Mouse (Mus musculus) right cerebral cortex, adult 2 months (tissue): ENCODE measurements around the gene Rbm15.

Experiments used
- DNase-seq, 2 experiments: peaks; one replicate each; pipeline ENCODE4 v3.0.0; 2021 to 2022; ENCODE audit warnings: low spot score in 2 of 2

Gene Rbm15

DNA sequence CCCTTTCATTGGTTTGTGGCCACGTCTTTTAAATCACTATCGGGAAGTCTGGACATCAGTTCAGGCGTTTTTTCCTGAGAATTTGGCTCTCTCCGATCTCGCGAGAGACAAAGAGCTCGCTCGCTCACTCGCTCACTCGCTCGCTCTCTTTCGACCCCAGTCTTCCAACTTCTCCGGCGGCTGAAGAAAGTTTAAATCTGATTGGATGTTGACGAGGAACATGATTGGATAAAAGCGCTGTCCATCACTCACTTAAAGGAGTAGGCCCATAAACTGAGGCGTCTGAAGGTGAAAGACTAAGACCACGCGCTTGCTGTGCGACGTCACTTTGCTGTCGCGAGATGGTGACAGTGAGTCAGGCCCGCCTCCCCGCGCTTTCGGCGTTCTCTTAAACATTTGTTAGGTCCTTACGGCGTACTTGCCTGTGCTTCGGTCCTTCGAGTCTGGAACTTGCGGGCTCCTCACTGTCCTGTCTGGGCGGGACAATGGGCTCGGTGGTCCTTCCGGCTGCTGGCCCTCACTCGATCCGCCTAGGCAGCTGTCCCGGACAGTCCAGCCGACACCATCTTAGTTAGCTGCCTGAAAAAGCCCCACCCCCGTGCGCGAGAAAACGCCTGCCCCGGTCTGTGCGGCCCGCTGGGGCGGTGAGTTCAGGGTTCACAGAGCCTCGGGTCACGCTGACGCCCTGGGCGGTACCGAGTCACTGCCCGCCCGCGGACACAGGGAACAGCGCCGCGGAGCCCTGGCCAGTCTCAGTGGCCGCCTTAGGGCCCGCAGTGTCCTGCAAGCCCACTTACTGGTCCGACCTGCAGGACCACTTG lies at the start of gene Rbm15:
Gene Rbm15, minus strand, starts transcription at position 293 of the 821 bp plus-strand sequence.
- peak; percentile 98 to 99 for DNase-seq

DNA sequence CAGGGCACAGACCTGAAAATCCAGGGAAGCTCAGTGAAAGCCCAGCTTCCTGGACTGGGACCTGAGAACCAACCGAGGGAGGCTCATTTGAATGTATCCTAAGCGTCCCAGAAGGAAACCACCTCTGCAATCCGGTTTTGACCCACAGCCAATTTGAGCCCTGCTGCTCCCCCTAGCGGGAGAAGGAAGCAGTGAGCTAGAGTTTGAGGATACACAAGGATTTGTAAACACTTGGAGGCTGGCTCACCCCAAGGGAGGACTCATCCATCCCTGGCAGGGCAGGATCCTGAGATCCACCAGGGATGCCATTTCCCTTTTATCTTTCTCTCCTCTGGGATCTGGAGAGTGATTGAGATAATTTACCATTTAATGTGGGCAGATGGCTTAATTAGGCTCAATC lies 45.9 kb upstream of the Rbm15 start:
- DNase-seq = peak; percentile 40 to 65

DNA sequence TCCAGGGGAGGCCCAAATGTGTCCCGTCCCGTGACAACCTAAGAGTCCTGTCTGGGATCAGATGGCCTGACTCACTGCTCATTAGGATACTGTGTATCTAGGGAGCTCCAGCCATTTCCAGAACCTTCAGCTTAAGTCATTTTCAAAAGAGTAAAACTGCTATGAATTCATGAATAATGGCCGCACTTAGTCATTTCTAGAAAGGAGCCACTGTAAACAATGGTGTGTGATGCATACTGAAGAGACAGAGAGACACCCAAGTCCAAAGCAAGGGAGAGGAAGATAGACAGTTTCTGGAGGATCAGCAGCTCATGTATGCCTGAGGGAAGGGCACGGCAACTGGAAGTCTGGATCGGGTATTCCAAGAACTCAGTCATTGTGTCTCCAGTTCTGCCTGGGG lies 45.2 kb upstream of the Rbm15 start:
- DNase-seq = no peak

DNA sequence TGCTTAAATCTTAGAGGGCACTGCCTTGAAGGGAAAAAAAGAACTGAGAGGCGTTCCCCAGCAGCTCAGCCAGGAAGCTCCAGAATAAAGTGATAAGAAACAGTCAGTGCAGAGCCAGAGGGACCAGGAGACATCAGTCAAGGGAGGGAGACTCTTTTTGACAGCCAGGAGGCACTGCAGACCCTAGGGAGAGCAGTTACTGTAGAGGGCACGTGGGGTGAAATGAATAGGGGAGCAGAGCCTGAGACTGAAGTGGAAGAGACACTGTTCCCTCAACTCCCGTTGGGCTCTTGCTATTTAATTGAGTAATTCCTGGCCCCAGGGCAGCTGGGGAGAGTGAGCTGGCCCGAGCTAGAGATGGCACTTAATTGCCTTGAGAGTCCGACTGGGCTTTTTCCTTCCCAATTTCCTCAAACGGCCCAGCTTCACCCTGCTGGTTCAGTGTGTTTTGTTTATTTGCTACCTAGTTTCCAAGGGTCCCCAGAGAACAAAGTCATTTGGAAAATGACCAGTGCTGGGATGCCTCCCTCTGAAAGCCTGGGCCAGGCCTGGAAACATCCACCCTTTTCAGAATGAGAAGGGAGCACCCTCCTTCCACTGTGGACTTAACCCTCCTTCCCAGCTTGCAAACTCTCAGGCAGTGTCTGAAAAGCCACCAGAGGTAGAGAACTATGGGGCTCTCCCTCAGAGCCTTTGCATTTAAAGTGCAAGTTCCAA lies 41.6 kb upstream of the Rbm15 start:
- DNase-seq = no peak

DNA sequence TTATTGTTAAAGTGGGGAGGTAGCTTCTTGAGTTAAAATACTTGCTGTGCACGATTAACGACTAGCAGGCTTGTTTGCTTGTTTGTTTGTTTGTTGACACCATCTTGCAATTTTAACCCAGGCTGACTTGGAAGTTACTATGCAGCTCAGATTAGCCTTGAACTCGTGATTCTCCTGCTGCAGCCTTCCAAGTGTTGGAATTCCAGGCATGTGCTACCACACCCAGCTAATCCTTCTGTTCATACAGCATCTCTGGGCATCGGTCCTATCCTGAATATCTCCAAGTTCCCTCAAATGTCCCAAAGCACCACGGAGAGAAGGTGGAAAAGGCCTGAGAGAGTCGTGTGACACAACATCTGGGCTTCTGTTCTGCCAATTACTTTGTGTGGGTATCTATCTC lies 35.7 kb upstream of the Rbm15 start:
- DNase-seq = no peak

DNA sequence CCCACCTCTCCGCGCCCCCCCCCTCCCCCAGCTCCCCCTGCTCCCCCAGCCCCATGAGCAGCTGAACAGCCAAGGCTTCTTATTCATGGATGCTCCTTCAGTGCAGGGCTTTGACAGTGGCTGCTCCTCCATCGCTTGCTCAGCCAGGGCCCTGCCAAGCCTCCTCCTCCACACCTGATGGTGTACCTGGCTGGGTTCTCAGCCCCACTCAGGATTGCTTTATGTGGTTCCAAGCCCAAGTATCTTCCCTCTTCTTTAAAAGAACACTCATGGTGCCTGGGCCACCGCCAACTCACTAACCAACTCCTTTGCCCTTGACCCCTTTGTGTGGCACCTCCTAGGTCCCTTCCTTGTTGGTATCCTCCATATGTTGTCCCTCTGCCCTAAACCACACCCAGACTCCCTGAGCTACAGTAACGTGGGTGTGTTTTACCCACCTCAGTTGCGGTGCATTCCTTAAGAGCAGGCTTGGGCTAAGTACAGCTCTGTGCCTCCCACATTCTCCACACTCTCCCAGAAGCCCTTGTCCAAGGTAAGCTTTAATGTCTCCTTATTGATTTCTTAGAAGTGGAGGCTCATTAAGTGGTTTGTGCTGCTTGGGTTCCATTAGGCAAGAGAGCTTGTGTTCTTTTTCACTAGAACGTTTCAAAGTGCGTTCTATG lies 34.6 kb upstream of the Rbm15 start:
- DNase-seq = peak in 1 of 2 experiments; percentile 35

DNA sequence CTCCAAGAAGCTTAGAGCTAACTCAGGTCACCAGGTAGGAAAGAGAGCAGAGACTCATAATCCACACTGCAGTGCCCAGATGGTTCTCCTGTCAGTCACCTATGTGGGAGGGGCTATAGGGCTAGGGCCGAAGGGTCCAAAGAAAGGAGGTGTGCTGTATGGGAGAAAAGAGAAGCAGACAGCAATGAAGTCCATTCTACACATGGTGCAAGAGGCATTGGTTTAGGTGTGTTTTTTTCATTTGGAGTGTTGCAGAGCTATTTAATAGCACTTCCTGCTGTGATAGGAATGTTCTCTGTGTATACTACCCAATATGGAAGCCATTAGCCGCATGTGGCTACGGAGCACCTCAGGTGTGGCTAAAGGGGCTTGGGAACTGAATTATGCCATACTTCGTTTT lies 31.9 kb upstream of the Rbm15 start:
- DNase-seq = no peak

DNA sequence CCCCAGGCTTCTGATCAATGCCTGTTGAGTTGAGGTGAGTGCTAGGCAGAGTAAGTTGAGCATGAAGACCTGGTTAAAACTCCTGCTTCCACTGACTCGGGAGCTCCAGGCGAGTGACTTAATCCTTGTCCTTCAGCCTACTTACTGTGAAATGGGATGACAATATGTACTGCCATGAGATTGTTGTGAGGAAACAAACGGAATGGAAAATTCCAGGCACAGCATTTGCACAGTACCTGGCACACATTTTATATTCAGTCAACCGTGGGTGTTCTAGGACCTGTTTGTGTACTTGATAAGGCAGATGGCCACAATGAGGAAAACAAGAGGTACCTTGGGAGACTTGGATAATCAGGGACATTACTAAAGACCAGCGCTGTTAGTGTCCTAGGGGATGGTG lies 29.9 kb upstream of the Rbm15 start:
- no peak for DNase-seq

DNA sequence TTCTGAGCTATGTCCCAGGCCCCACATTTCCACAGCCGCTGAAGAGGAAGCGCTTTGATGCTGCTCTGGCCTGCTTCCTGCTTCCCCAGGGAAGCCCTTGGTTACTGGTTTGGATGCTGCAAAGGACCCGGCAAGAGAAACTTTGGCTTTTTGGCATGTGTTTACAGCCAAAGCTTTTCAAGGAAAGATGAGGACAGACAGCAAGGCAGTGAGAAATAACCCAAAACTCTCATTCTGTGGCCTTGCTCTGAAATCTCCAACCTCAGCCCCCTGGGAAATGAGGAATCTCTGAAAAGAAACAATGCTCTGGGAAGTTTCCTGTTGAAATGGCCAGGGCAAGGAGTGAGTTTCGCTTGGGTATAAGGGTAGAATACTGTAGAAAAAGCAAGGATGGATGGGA lies 26.9 kb upstream of the Rbm15 start:
- DNase-seq = no peak

DNA sequence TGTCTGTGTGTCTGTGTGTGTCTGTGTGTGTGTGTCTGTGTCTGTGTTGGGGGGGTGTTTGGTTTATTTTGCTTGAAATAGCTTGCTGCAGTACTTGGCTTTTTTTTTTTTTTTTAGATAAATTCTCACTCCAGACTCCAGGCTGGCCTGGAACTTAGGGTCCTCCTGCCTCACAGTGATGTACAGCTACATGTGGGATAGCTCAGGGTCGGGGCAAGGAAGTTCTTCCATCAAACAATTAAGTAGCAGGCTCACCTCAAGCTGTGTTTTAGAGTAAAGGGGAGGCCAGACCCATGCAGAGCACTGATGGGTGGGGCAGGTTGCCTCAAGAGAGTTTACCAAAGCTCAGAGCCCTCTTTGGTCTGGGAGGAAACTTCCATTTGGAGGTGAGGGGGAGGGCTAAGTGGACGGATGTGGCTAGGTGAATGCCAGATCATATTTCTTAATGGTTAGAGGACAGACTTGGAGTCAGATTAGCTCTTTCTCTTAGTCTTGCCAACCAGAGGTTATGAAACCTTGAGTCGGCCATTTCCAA lies 24.3 kb upstream of the Rbm15 start:
- no peak for DNase-seq

DNA sequence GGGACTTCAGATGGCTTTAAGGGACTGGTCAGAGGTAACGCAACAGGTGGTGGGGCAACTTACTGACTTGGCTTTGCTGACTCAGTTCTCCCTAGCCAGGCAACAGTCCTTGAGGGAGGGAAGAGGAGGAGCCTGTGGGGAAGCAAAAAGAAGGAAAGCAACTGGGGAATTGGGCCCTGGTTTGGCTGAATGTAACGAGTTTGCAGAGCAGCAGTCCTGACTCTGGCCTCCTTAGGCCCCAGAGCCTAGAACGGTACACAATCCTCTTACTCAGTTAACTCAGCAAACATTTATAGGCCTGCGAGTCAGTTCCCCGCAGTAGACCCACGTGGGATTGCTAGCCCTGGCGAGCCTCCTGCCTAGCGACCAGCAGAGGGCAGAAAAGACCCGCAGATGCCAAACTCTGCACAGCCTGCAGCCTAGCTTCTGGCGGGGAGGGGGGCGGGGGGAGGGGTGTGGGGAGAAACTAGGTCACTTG lies 23.5 kb upstream of the Rbm15 start:
- DNase-seq = peak; percentile 89 to 92

DNA sequence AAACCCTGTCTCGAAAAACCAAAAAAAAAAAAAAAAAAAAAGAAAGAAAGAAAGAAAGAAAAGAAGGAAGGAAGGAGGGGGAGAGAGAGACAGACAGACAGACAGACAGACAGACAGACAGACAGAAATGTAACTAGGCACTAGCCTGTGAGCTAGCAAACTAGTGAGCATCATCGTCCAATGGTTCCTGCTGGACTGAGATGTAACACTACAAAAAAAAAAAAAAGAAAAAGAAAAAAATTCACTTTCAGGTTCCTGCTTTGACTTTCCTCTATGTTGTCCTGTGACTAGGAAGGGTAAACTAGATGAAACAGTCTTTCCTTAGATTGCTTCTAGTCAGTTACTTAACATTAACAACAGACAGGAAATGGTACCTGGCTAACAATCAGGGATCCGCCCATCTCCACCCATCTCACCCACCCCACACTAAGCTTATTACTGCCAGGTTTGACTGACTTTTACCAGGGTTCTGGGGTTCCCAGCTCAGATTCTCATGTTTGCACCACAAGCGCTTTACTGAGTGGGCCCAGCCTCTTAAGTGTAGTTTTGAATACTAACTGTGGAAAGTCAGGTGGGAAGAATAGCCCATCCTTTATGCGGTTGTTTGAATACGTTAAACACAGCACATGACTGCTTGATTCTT lies 22.3 kb upstream of the Rbm15 start:
- DNase-seq = no peak

DNA sequence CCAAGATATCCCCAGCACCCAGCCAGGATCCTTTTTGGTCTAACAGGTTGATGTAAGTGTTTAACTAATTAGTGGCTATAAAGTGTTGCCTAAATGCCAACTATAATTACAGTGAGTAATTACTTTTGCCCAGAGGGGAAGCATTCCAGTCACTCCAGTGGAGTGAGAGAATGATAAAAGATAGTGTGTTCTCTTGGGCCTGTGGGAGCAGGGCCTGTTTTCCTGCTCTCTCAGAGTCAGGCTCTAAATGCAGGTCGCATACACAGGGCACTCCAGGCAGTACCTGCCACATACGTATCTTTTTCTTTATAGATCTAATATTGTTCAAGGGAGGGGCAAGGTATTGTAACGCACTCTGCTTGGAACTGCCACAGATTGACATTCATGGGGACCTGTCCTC lies 18.2 kb upstream of the Rbm15 start:
- no peak for DNase-seq

DNA sequence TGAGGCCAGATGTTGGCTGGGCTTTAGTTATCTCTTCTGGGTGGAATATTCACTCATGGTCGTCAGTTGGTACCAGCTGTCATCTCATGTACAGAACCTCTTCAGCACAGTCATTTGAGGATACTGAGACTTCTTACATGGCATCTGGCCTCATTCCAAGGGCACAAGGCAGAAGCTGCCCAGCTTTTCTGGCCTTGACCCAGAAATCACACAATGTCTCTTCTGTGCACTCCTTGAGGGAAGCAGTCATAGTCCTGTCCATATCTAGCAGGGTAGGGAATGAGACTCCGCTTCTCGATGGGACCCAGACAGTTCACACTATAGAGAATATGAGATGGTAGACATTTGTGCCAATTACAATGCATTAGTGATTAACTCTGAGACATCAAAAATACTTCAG lies 15.5 kb upstream of the Rbm15 start:
- DNase-seq = no peak

DNA sequence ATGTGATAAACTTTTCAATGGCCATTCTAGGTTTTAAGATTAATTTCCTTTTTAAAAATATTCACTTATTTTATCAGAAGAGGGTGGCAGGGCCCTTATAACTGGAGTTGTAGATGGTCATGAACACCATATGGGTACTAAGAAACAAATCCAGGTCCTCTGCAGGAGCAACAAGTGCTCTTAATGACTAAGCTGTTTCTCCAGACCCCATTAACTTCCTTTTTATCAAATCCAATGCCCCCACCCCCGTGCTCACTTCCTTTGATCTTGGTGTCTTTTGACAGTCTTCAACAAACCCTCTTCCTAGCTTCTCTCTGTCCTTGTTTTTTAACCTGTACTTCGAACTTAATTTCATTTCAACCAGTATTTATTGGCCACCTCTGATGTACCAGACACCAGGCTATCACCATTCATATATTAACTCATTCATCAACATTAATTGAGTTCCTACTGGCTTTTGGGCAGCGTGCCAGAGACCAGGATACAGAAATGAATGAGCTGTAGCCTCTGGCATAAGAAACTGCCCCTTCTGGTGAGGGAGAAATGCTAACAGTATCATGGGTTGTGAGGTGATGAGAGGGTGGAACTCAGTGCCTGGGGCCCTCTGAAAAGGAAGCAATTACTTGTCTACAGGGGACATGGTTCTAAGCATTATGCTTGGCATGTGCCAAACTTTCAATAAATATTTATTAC lies 11.7 kb upstream of the Rbm15 start:
- DNase-seq = no peak

DNA sequence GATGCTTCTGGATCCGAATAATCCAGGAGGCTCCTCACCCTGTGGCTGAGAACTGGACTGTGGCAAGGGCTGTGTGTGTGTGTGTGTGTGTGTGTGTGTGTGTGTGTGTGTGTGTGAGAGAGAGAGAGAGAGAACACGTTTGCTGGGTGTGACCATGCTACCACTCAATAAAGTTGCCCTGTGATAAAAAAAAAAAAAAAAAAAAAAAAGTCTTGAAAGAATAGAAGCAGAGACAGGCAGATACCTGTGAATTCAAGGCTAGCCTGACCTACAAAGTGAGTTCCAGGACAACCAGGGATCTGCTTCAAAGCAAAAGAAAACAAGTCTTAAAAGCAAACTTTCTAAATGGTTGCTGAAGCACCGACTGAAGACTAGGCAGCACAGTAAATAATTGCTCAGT lies 10.5 kb upstream of the Rbm15 start:
- DNase-seq = no peak

DNA sequence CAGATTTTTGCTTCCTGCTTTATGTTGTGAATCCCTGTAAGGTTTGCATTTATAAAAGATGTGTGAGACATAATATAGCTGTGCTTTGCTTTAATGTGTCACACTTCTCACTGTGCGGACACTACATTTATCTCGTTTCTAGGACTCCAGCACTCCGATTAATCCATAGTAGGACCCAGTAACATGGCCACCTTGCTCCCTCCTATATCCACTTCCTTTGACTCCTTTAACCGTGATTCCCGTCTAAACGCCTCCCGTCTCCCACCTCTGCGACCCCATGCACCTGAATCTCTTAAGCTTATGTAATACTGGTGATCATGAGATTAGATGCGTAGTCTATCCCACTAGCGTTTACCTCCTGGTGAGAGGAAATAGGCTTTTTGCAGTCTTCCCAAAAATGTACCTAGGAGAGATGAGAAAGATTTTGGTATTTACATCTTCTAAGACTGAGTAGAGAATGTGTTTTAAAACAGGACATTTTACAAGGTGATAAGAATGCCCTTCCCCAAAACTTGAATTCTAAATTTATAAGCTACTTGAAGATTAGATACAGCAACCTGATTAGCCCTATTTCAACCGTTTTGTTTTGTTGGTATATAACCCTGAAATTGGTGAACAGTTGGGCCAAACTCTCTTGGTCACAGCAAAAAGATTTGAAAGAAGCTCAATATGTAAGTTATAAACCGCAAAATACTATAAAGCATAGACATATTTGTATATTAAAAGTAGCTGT lies 895 bp upstream of the Rbm15 start:
- no peak for DNase-seq

DNA sequence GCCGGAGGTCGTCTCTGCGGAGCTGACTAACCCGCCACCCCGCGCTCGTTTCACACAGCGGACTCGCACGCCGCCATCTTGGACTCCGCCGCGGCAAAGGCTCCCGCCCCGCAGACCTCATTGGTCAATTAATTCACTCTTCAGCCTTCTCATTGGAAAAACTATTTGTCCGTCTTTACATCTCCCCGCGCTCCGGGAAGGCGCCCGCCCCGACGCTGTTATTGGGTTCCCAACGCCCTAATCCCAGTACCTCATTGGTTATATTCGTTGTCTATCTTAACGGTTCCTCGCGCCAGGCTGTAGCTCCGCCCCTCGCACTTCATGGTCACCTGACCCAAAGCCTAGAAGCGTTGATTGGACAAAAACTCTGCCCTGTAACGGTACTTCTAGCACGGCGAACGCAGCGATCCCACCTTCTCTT lies 503 bp downstream of the Rbm15 start:
- peak; percentile 94 to 95 for DNase-seq

DNA sequence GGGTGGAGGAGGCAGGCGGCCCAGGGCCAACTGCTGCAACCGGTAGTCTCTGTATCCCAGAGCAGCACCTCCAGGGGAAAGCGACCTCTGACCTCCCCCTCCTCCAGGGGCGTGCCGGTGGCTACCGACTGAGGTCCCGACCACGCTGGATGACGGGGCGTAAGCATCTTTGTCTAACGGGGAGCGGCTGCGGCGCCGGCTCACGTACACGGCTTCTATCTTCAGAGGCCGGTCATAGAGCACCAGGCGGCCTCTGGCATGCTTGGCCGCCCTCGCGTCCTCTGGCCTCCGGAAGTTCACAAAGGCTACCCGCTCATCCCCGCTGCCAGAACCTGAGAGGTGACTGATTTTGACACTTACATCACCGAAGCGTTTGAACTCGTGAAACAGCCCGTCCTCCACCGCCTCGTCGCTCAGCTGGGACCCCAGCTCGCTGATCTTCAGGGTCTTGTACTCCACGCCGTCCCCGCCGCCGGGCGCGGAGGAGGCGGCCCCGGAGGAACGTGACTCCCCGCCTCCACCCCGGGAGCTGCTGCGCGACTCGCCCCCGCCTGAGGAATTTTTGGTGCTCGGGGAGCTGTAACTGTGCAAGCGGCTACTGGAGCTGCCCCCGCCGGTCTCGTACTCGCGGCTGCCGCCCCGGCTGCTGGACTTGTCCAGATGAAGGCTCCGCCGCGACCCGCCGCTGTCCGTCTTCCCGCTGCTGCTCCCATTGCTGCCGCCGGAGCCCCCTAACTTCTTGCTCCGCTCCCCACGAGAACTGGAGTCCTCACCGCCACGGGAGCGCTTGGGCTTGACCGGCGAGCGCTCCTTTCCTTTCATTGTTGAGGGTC lies 1.1 kb downstream of the Rbm15 start:
- DNase-seq = peak in 1 of 2 experiments; percentile 65

DNA sequence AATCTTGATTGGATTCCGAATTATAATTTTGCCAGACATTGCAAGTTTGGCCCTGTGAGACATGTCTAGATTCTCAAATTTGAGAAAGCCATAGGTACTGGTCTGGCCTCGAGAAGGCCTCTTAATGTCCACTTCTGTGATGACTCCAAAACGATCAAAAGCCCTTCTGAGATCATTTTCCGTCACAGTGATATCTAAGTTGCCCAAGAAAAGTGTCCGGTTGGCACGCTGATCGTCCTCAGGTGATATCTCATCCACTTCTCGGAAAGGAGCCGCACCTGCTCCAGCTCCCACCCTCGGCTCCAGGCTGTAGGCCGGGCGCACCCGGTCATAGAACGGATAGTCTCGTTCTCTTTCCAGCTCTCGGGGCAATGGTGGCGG lies 1.7 kb downstream of the Rbm15 start:
- no peak for DNase-seq
